Mouse (Mus musculus) heart, embryonic 13.5 days (tissue): ENCODE data around the gene Olfr1504. TPM values are rescaled to one million over a fixed set of nuclear protein-coding genes. Genes with fewer than 3 reads are reported as not detected.
"Not testable (repeated sequence)": the region's sequence is repeated elsewhere in the genome, so short reads cannot be mapped to it uniquely, and the experiment has no call there.

Experiments
- ATAC-seq: fragments of 200-750 bp; cut with Nextera tagmentation; 2 replicates; pipeline ENCODE4 v1.8.0; 2017; ENCODE audit warnings: moderate TSS enrichment; ENCODE audit not compliant: insufficient number of reproducible peaks, low FRiP score, low TSS enrichment; ENCODE audit errors: extremely low read depth
- H3K27ac ChIP-seq: fragments of 300-500 bp; sonication (generic); replicated peaks from 2 replicates; pipeline ENCODE4 v1.5.1; 2015; ENCODE audit warnings: moderate library complexity, mild to moderate bottlenecking, inconsistent platforms
- H3K27me3 ChIP-seq: fragments of 300-500 bp; sonication (generic); replicated peaks from 2 replicates; pipeline ENCODE4 v1.6.1; 2015; ENCODE audit warnings: mild to moderate bottlenecking, inconsistent platforms
- H3K36me3 ChIP-seq: fragments of 300-500 bp; sonication (generic); 2 replicates; pipeline ENCODE4 v1.6.1; 2015; ENCODE audit warnings: mild to moderate bottlenecking, inconsistent platforms
- H3K4me1 ChIP-seq: fragments of 300-500 bp; sonication (generic); 2 replicates; pipeline ENCODE4 v1.6.1; 2015; ENCODE audit warnings: inconsistent platforms
- H3K4me2 ChIP-seq: fragments of 300-500 bp; sonication (generic); 2 replicates; pipeline ENCODE4 v1.6.1; 2015; ENCODE audit warnings: inconsistent platforms, mild to moderate bottlenecking, moderate library complexity
- H3K4me3 ChIP-seq: fragments of 300-500 bp; sonication (generic); 2 replicates; pipeline ENCODE4 v1.5.1; 2015; ENCODE audit warnings: moderate library complexity, mild to moderate bottlenecking, inconsistent platforms
- H3K9ac ChIP-seq: fragments of 300-500 bp; sonication (generic); 2 replicates; pipeline ENCODE4 v1.6.1; 2015; ENCODE audit warnings: inconsistent platforms, mild to moderate bottlenecking, moderate library complexity
- H3K9me3 ChIP-seq: fragments of 300-500 bp; sonication (generic); 2 replicates; pipeline ENCODE4 v1.6.1; 2016; ENCODE audit warnings: inconsistent platforms
- WGBS: fragments of 180-500 bp; shearing (Covaris S2); methylation state at CpG from one replicate; pipeline ENCODE4 v1.1.7; 2015; ENCODE audit warnings: mixed read lengths; 5-methylcytosine and 5-hydroxymethylcytosine counted together
- polyA plus RNA-seq: library from polyadenylated mRNA; unstranded; fragments of >200 nt; fragmentation: Nextera tagmentation; extraction: Ambion mirVana; gene quantifications from 2 replicates; pipeline ENCODE4 v1.2.1, GENCODE M21; 2015

Olfr1504 gene
- not detected in 2 replicates for polyA plus RNA-seq

DNA sequence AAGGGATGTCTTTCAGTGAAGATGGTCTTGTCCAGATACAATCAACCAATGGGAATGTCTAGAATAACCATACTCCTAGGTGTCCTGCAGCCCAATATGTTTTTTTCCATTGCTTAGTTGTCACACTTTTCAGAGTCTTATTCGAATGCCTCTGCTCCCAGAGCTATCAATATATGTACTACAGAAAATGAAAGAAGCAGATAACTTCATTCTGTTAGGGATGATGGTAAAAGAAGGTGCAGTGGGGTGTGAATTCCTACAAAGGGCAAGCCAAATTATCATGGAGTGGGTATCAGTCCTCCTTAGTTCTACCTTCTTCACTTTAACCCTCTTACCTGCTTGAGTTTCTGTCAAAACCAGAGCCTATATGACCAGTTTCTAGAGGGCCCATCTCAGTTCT lies at the start of gene Olfr1504:
Olfr1504 (minus strand) TSS at position 101 of the 400 bp plus-strand sequence.
- WGBS = 55% methylated on average over 1 of the region's 1 CpGs
- no peaks in the 10 kb centered on the region for H3K36me3 ChIP-seq
- H3K4me1 ChIP-seq = no peaks in the 10 kb centered on the region
- ATAC-seq = no peak
- no peaks in the 10 kb centered on the region for H3K9me3 ChIP-seq
- H3K27ac ChIP-seq = no peak within 1 kb of the TSS
- H3K27me3 ChIP-seq = no peaks in the 10 kb centered on the region
- H3K9ac ChIP-seq = no peak within 1 kb of the TSS
- no peak within 1 kb of the TSS for H3K4me2 ChIP-seq
- no peak within 1 kb of the TSS for H3K4me3 ChIP-seq

DNA sequence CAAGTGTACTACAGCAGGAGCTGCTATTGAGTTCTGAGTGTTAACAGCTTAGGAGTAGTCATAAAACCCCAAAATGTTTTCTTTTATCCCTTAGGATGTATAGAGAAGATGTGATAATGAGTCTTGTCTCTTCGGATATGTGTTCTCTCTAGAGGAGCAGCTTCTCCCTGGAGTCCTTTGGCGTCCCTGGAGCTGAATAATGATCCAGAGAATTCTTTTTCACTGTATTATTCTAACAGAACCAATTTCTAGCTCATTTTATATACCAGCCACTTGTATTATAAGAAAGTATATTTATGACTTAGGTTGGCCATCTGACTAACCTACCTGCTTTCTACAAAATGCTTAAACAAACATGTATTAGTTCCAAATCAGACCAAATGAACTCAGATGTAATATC lies 15.5 kb upstream of the Olfr1504 start, which contains the start of gene Olfr1505:
Olfr1505 (plus strand) TSS at position 301 of the 400 bp plus-strand sequence.
- H3K4me1 ChIP-seq = no peaks in the 10 kb centered on the region
- WGBS = 60% methylated on average over 2 of the region's 2 CpGs
- no peak for ATAC-seq

DNA sequence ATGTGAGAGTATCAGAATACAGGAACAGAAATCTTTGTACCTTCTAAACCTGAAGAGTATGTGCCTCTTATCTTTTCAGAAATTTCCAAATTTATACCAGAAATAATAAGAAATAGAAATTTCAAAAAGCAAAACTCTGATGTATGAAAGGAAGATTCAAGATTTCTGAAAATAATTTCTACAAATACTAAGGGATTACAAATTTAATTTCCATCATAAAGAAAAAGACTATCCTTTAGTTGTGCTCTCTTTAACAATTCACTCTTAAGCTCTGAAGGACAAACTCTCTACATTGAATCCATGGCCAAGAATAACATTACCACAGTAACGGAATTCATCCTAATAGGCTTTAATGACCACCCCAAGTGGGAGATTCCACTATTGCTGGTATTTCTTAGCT lies 36.2 kb downstream of the Olfr1504 start, which contains the start of gene Olfr1502:
Olfr1502 (plus strand) TSS at position 301 of the 400 bp plus-strand sequence.
- no peaks in the 10 kb centered on the region for H3K9me3 ChIP-seq
- WGBS = 61% methylated on average over 1 of the region's 1 CpGs
- no peak within 1 kb of the TSS for H3K27ac ChIP-seq

More for the DNA sequence above, 15.5 kb upstream of the Olfr1504 start, which contains the start of gene Olfr1505:
- no peak within 1 kb of the TSS for H3K4me3 ChIP-seq
- H3K9ac ChIP-seq = no peak within 1 kb of the TSS
- H3K36me3 ChIP-seq = no peaks in the 10 kb centered on the region
- H3K27ac ChIP-seq = no peak within 1 kb of the TSS
- no peaks in the 10 kb centered on the region for H3K27me3 ChIP-seq
- H3K9me3 ChIP-seq = no peaks in the 10 kb centered on the region
- H3K4me2 ChIP-seq = no peak within 1 kb of the TSS

DNA sequence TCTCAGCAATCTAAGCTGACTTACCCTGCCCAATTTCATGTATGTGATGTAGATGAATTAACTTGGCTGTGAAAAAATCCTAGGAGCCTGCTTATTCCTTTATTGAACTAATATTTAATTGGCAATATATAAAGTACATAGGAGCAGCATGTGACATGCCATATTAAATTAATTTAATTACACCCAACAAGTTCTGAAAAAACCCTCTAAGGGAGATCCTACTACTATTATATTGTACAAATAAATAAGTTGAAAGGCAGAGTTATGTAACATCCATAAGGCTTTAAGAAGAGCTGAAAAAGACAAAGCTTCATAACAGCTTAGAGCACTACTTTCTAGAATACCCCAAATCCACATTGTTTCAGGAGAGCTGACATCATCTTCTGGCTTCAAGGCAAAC lies 47.1 kb downstream of the Olfr1504 start, which contains the start of gene Olfr1501:
Olfr1501 (minus strand) TSS at position 101 of the 400 bp plus-strand sequence.
- H3K9ac ChIP-seq, ATAC-seq, H3K9me3 ChIP-seq, H3K4me1 ChIP-seq, H3K36me3 ChIP-seq, H3K4me2 ChIP-seq, H3K4me3 ChIP-seq, H3K27ac ChIP-seq, H3K27me3 ChIP-seq: not testable (repeated sequence)

More for the DNA sequence above, 36.2 kb downstream of the Olfr1504 start, which contains the start of gene Olfr1502:
- Histone ChIP-seq H3K4me1 (no peaks in the 10 kb centered on the region), H3K36me3 (no peaks in the 10 kb centered on the region), H3K4me2 (no peak within 1 kb of the TSS), H3K9ac (no peak within 1 kb of the TSS), H3K4me3 (no peak within 1 kb of the TSS), H3K27me3 (no peaks in the 10 kb centered on the region)
- no peak for ATAC-seq

Other genes with a start within 250 kb of the Olfr1504 start
- gene Olfr1490, start 246.8 kb downstream of the Olfr1504 start, polyA plus RNA-seq = not detected in 2 replicates
- gene Olfr1491, start 200.7 kb downstream of the Olfr1504 start, polyA plus RNA-seq = not detected in 2 replicates
- gene Olfr1493-ps1, start 174.7 kb downstream of the Olfr1504 start, polyA plus RNA-seq = not detected in 2 replicates
- gene Olfr1494, start 158.2 kb downstream of the Olfr1504 start, polyA plus RNA-seq = not detected in 2 replicates
- not detected in 2 replicates for gene Olfr1495, start 133.3 kb downstream of the Olfr1504 start, polyA plus RNA-seq
- gene Olfr1496, start 120.0 kb downstream of the Olfr1504 start, polyA plus RNA-seq = not detected in 2 replicates
- not detected in 2 replicates for gene Olfr1497, start 99.7 kb downstream of the Olfr1504 start, polyA plus RNA-seq
- gene Olfr1499, start 78.5 kb downstream of the Olfr1504 start, polyA plus RNA-seq = not detected in 2 replicates
- gene Olfr1500, start 67.4 kb downstream of the Olfr1504 start, polyA plus RNA-seq = not detected in 2 replicates
- not detected in 2 replicates for gene Olfr1501, start 47.2 kb downstream of the Olfr1504 start, polyA plus RNA-seq
- gene Olfr1502, start 36.1 kb downstream of the Olfr1504 start, polyA plus RNA-seq = not detected in 2 replicates
- gene Olfr1505, start 15.6 kb upstream of the Olfr1504 start, polyA plus RNA-seq = not detected in 2 replicates